Mouse (Mus musculus): Measurements from ENCODE around the gene Gigyf1. TPM values are rescaled to one million over a fixed set of nuclear protein-coding genes. Genes with fewer than 3 reads are reported as not detected.

The Gigyf1 gene
- total RNA-seq, 2 experiments from 2014 or later = 40.0 to 44.3 TPM

GRCm38 (mm10) chr5:137565744-137566143, 47.4 kb downstream of the Gigyf1 start:
- no peak for DNase-seq (ENCODE audit: low spot score in 2 of 2)
- intact Hi-C loops (cut with DNase I) = no loop called here

- DNase-seq (ENCODE audit: low spot score in 2 of 2) = no peak
- intact Hi-C loops (cut with DNase I) = no loop called here
These were observed 48.1 kb downstream of the Gigyf1 start for GRCm38 (mm10) chr5:137566416-137566815.

- DNase-seq (ENCODE audit: low spot score in 2 of 2) = no peak
- intact Hi-C loops (cut with DNase I) = no loop called here
These were observed 50.0 kb downstream of the Gigyf1 start for GRCm38 (mm10) chr5:137568223-137568798.

- DNase-seq (ENCODE audit: low spot score in 2 of 2) = no peak
- intact Hi-C loops (cut with DNase I) = no loop called here
These were observed 50.7 kb downstream of the Gigyf1 start for GRCm38 (mm10) chr5:137569031-137569430.

GRCm38 (mm10) chr5:137569665-137570064, 51.3 kb downstream of the Gigyf1 start, which contains the start of gene Tfr2:
Gene Tfr2 (plus strand): TSS chr5:137569840.
- DNase-seq (ENCODE audit: low spot score in 2 of 2) = no peak
- intact Hi-C loops (cut with DNase I) = no loop called here

- DNase-seq (ENCODE audit: low spot score in 2 of 2) = no peak
- intact Hi-C loops (cut with DNase I) = no loop called here
These were observed 51.8 kb downstream of the Gigyf1 start for GRCm38 (mm10) chr5:137570181-137570580.

- intact Hi-C loops (cut with DNase I) = no loop called here
- no peak for DNase-seq (ENCODE audit: low spot score in 2 of 2)
These were observed 52.6 kb downstream of the Gigyf1 start for GRCm38 (mm10) chr5:137570691-137571586.

- peak; percentile 36 to 56 for DNase-seq (ENCODE audit: low spot score in 2 of 2)
- intact Hi-C loops (cut with DNase I) = no loop called here
These were observed 56.1 kb downstream of the Gigyf1 start for GRCm38 (mm10) chr5:137574470-137574901.

Small RNAs within 50 kb of the gene (microRNA-seq; reads per million reads assigned to microRNA genes)
- 2.7 to 3.7 reads per million in 2 experiments for gene Mir6418

Other genes starting within 250 kb of the Gigyf1 start
- 10 to 100 TPM; 68.4 to 81.1 TPM for gene Ache, start 231.0 kb upstream of the Gigyf1 start, total RNA-seq (2021)
- gene Ufsp1, start 223.9 kb upstream of the Gigyf1 start, total RNA-seq (2021) = 10 to 100 TPM; 16.4 to 17.1 TPM
- 100 to 1,000 TPM; 167 to 176 TPM for gene Srrt, start 210.9 kb upstream of the Gigyf1 start, total RNA-seq (2021)
- 1 to 10 TPM; 3.5 to 3.9 TPM for gene Trip6, start 204.1 kb upstream of the Gigyf1 start, total RNA-seq (2021)
- 10 to 100 TPM; 23.7 to 28.0 TPM for gene Slc12a9, start 185.0 kb upstream of the Gigyf1 start, total RNA-seq (2021)
- gene Ephb4, start 168.4 kb upstream of the Gigyf1 start, total RNA-seq (2021) = 1 to 10 TPM; 6.0 to 7.6 TPM
- under 1 TPM; 0.44 to 0.55 TPM for gene Zan, start 41.5 kb upstream of the Gigyf1 start, total RNA-seq (2021)
- 10 to 100 TPM; 28.0 to 35.2 TPM for gene Pop7, start 16.0 kb upstream of the Gigyf1 start, total RNA-seq (2021)
- gene Epo, start 14.7 kb downstream of the Gigyf1 start, total RNA-seq (2021) = not detected
- 100 to 1,000 TPM; 777 to 806 TPM for gene Gnb2, start 15.0 kb downstream of the Gigyf1 start, total RNA-seq (2021)
- gene Actl6b, start 35.0 kb downstream of the Gigyf1 start, total RNA-seq (2021) = 100 to 1,000 TPM; 126 to 139 TPM
- gene Tfr2, start 51.3 kb downstream of the Gigyf1 start, total RNA-seq (2021) = 10 to 100 TPM; 12.8 to 14.2 TPM
- gene Mospd3, start 82.5 kb downstream of the Gigyf1 start, total RNA-seq (2021) = 10 to 100 TPM; 32.7 to 33.5 TPM
- 10 to 100 TPM; 12.9 to 14.6 TPM for gene Pcolce, start 95.2 kb downstream of the Gigyf1 start, total RNA-seq (2021)
- under 1 TPM in 1 of 2 experiments, not detected in 1; 0.15 TPM for gene Fbxo24, start 110.5 kb downstream of the Gigyf1 start, total RNA-seq (2021)
- gene Lrch4, start 110.6 kb downstream of the Gigyf1 start, total RNA-seq (2021) = 10 to 100 TPM in 1 of 2 experiments, 1 to 10 TPM in 1; 7.1 to 13.7 TPM
- 10 to 100 TPM in 1 of 2 experiments, 1 to 10 TPM in 1; 8.8 to 10.6 TPM for gene Gm20605, start 110.6 kb downstream of the Gigyf1 start, total RNA-seq (2021)
- 1 to 10 TPM; 1.7 to 4.7 TPM for gene Sap25, start 122.8 kb downstream of the Gigyf1 start, total RNA-seq (2021)
- gene Irs3, start 127.2 kb downstream of the Gigyf1 start, total RNA-seq (2021) = under 1 TPM in 1 of 2 experiments, not detected in 1; 0.27 TPM
- 10 to 100 TPM; 38.7 to 40.8 TPM for gene Agfg2, start 166.2 kb downstream of the Gigyf1 start, total RNA-seq (2021)
- gene Nyap1, start 223.1 kb downstream of the Gigyf1 start, total RNA-seq (2021) = 10 to 100 TPM; 78.5 to 83.4 TPM
- 100 to 1,000 TPM; 169 to 181 TPM for gene Tsc22d4, start 227.2 kb downstream of the Gigyf1 start, total RNA-seq (2021)

All from left cerebral cortex, postnatal 14 days (tissue).